Mouse (Mus musculus) hindlimb bud, embryonic 11.5 days (tissue): Measurements from ENCODE around the gene Hnrnpd.
A peak's percentile ranks its signal among the peaks of the same experiment; 100 is the strongest.

Source experiments
- DNase-seq: peaks from one replicate; pipeline ENCODE4 v3.0.0-alpha.2; 2012; ENCODE audit warnings: low read depth, low spot score; ENCODE audit errors: extremely low spot score

Hnrnpd gene

GRCm38 (mm10) chr5:99959960-99960359 is 18.8 kb downstream of the Hnrnpd start:
- no peak for DNase-seq

GRCm38 (mm10) chr5:99959236-99959936 is 19.4 kb downstream of the Hnrnpd start:
- DNase-seq, result no peak

GRCm38 (mm10) chr5:99958666-99959065 is 20.1 kb downstream of the Hnrnpd start:
- DNase-seq, result no peak

- no peak for DNase-seq
These were observed 24.9 kb downstream of the Hnrnpd start for GRCm38 (mm10) chr5:99953883-99954282.

- DNase-seq, result no peak
These were observed 26.2 kb downstream of the Hnrnpd start for GRCm38 (mm10) chr5:99952513-99952912.

- no peak for DNase-seq
These were observed 36.8 kb downstream of the Hnrnpd start for GRCm38 (mm10) chr5:99941776-99942502.

GRCm38 (mm10) chr5:99941273-99941672 is 37.5 kb downstream of the Hnrnpd start:
- DNase-seq, result no peak

- no peak for DNase-seq
These were observed 39.3 kb downstream of the Hnrnpd start for GRCm38 (mm10) chr5:99939440-99939839.

GRCm38 (mm10) chr5:99931910-99932309 is 46.8 kb downstream of the Hnrnpd start:
- no peak for DNase-seq

GRCm38 (mm10) chr5:99927951-99928350 is 50.8 kb downstream of the Hnrnpd start:
- peak; percentile 26 for DNase-seq

- DNase-seq, result no peak
These were observed 56.7 kb downstream of the Hnrnpd start for GRCm38 (mm10) chr5:99922033-99922432.

- DNase-seq, result no peak
These were observed 63.2 kb downstream of the Hnrnpd start for GRCm38 (mm10) chr5:99915494-99915893.

- DNase-seq, result peak; percentile 72
These were observed 72.4 kb downstream of the Hnrnpd start, which contains the start of gene Vamp9 for GRCm38 (mm10) chr5:99906181-99906956. Vamp9 (plus strand) TSS chr5:99906254.
